Mouse (Mus musculus): ENCODE data around the gene Mnx1. TPM values are rescaled to one million over a fixed set of nuclear protein-coding genes. Genes with fewer than 3 reads are reported as not detected.
"Not testable (repeated sequence)": the region's sequence is repeated elsewhere in the genome, so short reads cannot be mapped to it uniquely, and the experiment has no call there.

The Mnx1 gene
- polyA plus RNA-seq, 1 experiment from 2014 or later = 0.64 TPM

GRCm38 (mm10) chr5:29435491-29435890 is 42.8 kb downstream of the Mnx1 start:
- ATAC-seq (ENCODE audit: low FRiP score, low TSS enrichment) = no peak
- peak overlapping the region; percentile 83; the same call in 1 of the 2 replicates for H3K27ac ChIP-seq (replicated peaks)
- 38% methylated on average over 8 of the region's 8 CpGs for WGBS

GRCm38 (mm10) chr5:29434872-29435358 is 43.4 kb downstream of the Mnx1 start:
- Histone ChIP-seq H3K9me3 (ENCODE audit: control insufficient read depth, low read length) (no peaks in the 10 kb centered on the region), H3K36me3 (ENCODE audit: control insufficient read depth, insufficient read depth, low read length) (no peaks in the 10 kb centered on the region), H3K4me1 (replicated peaks; ENCODE audit: control insufficient read depth, insufficient read depth) (peaks cover 4% of the 10 kb centered on the region; the same call in 1 of the 2 replicates), H3K27ac (replicated peaks) (peak overlapping the region; percentile 83), H3K27me3 (ENCODE audit: control insufficient read depth, insufficient read depth, low read length) (no peaks in the 10 kb centered on the region), H3K9ac (ENCODE audit: low read length) (peak overlapping the region; percentile 82), H3K4me3 (ENCODE audit: low read depth, low read length) (peak overlapping the region; percentile 91), H3K4me2 (replicated peaks; ENCODE audit: low read depth) (peak overlapping the region; percentile 93)
- ATAC-seq (ENCODE audit: low FRiP score, low TSS enrichment) (peak; percentile 70), DNase-seq (ENCODE audit: low spot score) (peak; percentile 54)
- WGBS = under 1% methylated on average over 48 of the region's 48 CpGs
- no peak for TF ChIP-seq CTCF (IDR thresholded peaks at IDR 0.05; ENCODE audit: low read depth)
- TF ChIP-seq EP300 (optimal IDR thresholded peaks at IDR 0.05) = no peak

More at GRCm38 (mm10) chr5:29435491-29435890, 42.8 kb downstream of the Mnx1 start:
- TF ChIP-seq EP300 (optimal IDR thresholded peaks at IDR 0.05) (no peak), CTCF (IDR thresholded peaks at IDR 0.05; ENCODE audit: low read depth) (no peak)
- Histone ChIP-seq H3K4me2 (replicated peaks; ENCODE audit: low read depth) (peak overlapping the region; percentile 93), H3K36me3 (ENCODE audit: control insufficient read depth, insufficient read depth, low read length) (no peaks in the 10 kb centered on the region; the same call in 1 of the 2 replicates), H3K9ac (ENCODE audit: low read length) (peak overlapping the region; percentile 82), H3K4me1 (replicated peaks; ENCODE audit: control insufficient read depth, insufficient read depth) (peaks cover 4% of the 10 kb centered on the region; the same call in 1 of the 2 replicates), H3K9me3 (ENCODE audit: control insufficient read depth, low read length) (no peaks in the 10 kb centered on the region), H3K4me3 (ENCODE audit: low read depth, low read length) (peak overlapping the region; percentile 91), H3K27me3 (ENCODE audit: control insufficient read depth, insufficient read depth, low read length) (no peaks in the 10 kb centered on the region)
- DNase-seq (ENCODE audit: low spot score) = no peak

DNA sequence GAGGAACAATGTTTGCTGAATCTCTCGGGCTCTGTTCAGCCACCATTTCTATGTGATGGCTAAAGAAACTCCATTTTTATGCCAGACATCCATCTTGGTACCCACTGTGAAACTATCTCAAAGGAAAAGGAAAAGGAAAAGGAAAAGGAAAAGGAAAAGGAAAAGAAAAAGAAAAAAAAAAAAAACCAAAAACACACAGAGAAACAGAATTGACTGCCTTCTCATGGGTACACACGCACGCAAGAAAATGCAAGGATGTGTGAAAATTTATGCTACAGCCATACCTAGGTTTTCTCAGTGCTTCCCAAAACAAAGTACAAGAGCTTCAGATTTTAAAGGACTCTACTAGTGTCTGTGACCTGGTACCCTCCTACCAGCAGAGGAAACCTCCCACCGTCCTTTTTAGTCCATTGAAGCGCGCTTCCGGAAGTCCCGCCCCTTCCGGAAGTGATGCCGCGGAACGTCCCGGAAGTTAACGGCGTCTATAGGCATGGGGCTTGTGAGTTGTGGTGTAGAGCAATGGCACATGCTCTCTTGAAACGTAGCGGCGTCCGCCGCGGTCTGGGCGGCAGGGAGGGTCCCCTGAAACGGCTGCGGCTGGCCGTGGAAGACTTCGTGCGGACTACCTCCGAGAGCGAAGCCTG is 43.9 kb downstream of the Mnx1 start, which contains the start of gene Nom1:
Gene Nom1 (plus strand): TSS at position 437 of the 644 bp plus-strand sequence.
- 4% methylated on average over 29 of the region's 29 CpGs for WGBS
- ATAC-seq (ENCODE audit: low FRiP score, low TSS enrichment) (peak; percentile 94), DNase-seq (ENCODE audit: low spot score) (peak; percentile 90)
- no peaks in the 10 kb centered on the region for H3K9me3 ChIP-seq (ENCODE audit: control insufficient read depth, low read length)
- H3K4me2 ChIP-seq (replicated peaks; ENCODE audit: low read depth) = peak within 1 kb of the TSS; percentile 93
- TF ChIP-seq EP300 (optimal IDR thresholded peaks at IDR 0.05) = no peak
- peak within 1 kb of the TSS; percentile 83 for H3K27ac ChIP-seq (replicated peaks)
- H3K27me3 ChIP-seq (ENCODE audit: control insufficient read depth, insufficient read depth, low read length) = no peaks in the 10 kb centered on the region
- H3K9ac ChIP-seq (ENCODE audit: low read length) = peak within 1 kb of the TSS; percentile 82
- peak within 1 kb of the TSS; percentile 91 for H3K4me3 ChIP-seq (ENCODE audit: low read depth, low read length)
- no peaks in the 10 kb centered on the region for H3K36me3 ChIP-seq (ENCODE audit: control insufficient read depth, insufficient read depth, low read length)
- H3K4me1 ChIP-seq (replicated peaks; ENCODE audit: control insufficient read depth, insufficient read depth) = peaks cover 4% of the 10 kb centered on the region; the same call in 1 of the 2 replicates

DNA sequence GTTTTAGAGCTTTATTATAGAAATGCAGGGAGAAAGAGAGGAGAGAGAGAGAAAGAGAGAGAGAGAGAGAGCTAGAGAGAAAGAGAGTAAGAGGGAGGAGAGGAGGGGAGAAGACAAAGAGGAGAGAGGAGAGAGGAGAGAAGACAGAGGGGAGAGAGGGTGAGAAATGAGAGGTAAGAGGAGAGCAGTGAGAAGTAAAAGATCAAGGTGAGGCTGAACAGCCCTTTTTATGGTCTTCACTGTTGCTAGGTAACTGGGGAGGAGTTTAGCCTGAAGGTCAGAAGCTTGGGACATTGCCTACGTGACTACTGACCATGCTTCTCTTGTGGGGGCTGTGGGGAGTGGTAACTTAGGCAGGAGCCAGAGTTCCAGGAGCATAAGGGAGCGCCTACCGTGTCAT is 54.9 kb downstream of the Mnx1 start:
- H3K4me1 ChIP-seq (replicated peaks; ENCODE audit: control insufficient read depth, insufficient read depth); H3K9ac ChIP-seq (ENCODE audit: low read length); ATAC-seq (ENCODE audit: low FRiP score, low TSS enrichment); H3K4me2 ChIP-seq (replicated peaks; ENCODE audit: low read depth); H3K27ac ChIP-seq (replicated peaks); H3K4me3 ChIP-seq (ENCODE audit: low read depth, low read length); H3K9me3 ChIP-seq (ENCODE audit: control insufficient read depth, low read length); DNase-seq (ENCODE audit: low spot score); H3K36me3 ChIP-seq (ENCODE audit: control insufficient read depth, insufficient read depth, low read length); H3K27me3 ChIP-seq (ENCODE audit: control insufficient read depth, insufficient read depth, low read length): not testable (repeated sequence)
- WGBS = 46% methylated on average over 3 of the region's 3 CpGs

Other genes starting within 250 kb of the Mnx1 start
- gene Lmbr1, start 100.1 kb downstream of the Mnx1 start, polyA plus RNA-seq (2015; fragmentation: Nextera tagmentation; extraction: Ambion mirVana) = 12.2 and 13.0 TPM in 2 replicates
- 16.4 and 16.5 TPM in 2 replicates for gene Nom1, start 43.8 kb downstream of the Mnx1 start, polyA plus RNA-seq (2015; fragmentation: Nextera tagmentation; extraction: Ambion mirVana)
- gene Ube3c, start 90.8 kb upstream of the Mnx1 start, polyA plus RNA-seq (2015; fragmentation: Nextera tagmentation; extraction: Ambion mirVana) = 13.1 and 13.2 TPM in 2 replicates